Mouse (Mus musculus): Measurements from ENCODE around the gene Wdr20. TPM values are rescaled to one million over a fixed set of nuclear protein-coding genes. Genes with fewer than 3 reads are reported as not detected.

Wdr20 gene
- polyA plus RNA-seq, 2 experiments, result 20.4 to 27.9 TPM

DNA sequence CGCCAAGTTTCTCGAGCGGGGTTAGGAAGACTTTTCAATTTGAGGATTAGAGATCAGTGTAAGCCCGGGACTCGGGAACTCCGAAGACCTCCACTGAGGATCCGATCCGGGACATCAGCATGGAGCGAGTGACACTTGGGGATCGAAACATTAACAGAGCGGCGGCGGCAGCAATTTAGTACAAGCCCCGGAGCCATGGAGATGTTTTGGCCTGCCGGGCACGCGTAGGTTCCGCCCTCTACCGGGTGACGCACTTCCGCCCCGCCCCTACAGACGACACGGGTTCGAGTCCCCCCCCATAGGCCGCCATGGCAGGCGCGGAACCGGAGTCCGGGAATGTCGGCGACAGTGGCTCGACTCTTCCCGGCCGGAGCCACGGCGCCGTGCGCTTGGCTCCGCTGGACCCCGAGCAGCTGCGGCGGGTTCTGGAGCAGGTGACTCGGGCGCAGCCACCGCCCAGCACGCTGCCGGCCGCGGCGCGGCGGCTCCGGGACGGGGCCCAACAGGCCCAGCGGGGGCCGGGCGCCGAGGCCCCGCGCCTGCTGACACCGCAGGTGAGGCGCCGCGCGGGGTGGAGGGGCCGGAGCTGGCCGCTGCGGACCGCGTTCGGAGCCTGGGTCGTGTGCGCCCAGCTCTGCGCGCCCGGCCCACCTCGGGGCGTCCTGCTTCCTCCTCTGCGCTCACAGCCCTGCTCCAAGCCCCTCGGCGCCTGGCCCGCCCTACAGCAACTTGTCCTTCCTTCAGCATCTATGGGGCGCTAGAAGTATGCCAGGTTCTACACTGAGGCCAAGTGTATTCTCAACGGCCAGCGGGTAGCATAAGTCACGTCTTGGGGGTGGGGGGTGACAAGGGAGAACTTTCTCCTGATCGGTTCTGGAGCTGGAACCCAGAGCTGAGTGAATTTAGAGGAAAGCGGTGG, 112.5 kb downstream of the Wdr20 start, which contains the start of gene Zfp839:
Zfp839 (plus strand) TSS at position 244 of the 919 bp plus-strand sequence.
- Histone ChIP-seq H3K9ac (ENCODE audit: low read depth, low read length, severe bottlenecking) (peak within 1 kb of the TSS; percentile 97), H3K4me1 (ENCODE audit: control insufficient read depth, insufficient read depth, low read length) (peaks cover 10% of the 10 kb centered on the region; the same call in 1 of the 2 replicates), H3K4me3 (replicated peaks; ENCODE audit: low read length) (peak within 1 kb of the TSS; percentile 88), H3K36me3 (ENCODE audit: control insufficient read depth, insufficient read depth, low read length) (peaks cover 4% of the 10 kb centered on the region), H3K27me3 (ENCODE audit: control insufficient read depth, insufficient read depth, low read length) (peaks cover 5% of the 10 kb centered on the region; the same call in 1 of the 2 replicates), H3K27ac (replicated peaks; ENCODE audit: low read depth, low read length) (peak within 1 kb of the TSS; percentile 83), H3K9me3 (ENCODE audit: control insufficient read depth, low read length) (no peaks in the 10 kb centered on the region), H3K4me2 (replicated peaks; ENCODE audit: low read depth, low read length, severe bottlenecking) (peak within 1 kb of the TSS; percentile 73)
- WGBS, result under 1% methylated on average over 67 of the region's 89 CpGs
- peak; percentile 72; the same call in 1 of the 2 replicates for TF ChIP-seq POLR2A (IDR thresholded peaks at IDR 0.05; ENCODE audit: borderline replicate concordance, extremely low read depth, insufficient read depth, insufficient read length)
- DNase-seq (ENCODE audit: low spot score), result peak; percentile 80
- peak; percentile 87 for ATAC-seq (ENCODE audit: low FRiP score, low read depth)

DNA sequence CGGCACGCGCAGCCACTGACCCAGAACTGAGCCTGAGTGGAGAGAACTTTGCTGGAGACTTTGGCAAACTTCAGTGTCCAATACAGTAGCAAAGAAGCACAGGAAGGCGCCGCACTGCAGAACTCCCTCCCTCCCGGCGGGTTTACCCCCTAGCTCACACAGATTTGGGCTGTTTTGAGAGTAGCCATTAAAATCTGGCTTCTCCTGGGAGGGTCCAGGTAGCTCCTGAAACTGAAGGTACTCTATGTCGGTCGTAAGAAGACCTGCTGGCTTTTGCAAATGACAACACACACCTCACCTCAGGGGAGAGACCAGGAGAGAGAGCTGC, 113.1 kb downstream of the Wdr20 start:
- ATAC-seq (ENCODE audit: low FRiP score, low read depth) (no peak), DNase-seq (ENCODE audit: low spot score) (no peak)
- Histone ChIP-seq H3K4me2 (replicated peaks; ENCODE audit: low read depth, low read length, severe bottlenecking) (peak overlapping the region; percentile 73), H3K27ac (replicated peaks; ENCODE audit: low read depth, low read length) (peak overlapping the region; percentile 83), H3K4me3 (replicated peaks; ENCODE audit: low read length) (peak overlapping the region; percentile 88), H3K36me3 (ENCODE audit: control insufficient read depth, insufficient read depth, low read length) (peaks cover 11% of the 10 kb centered on the region), H3K9me3 (ENCODE audit: control insufficient read depth, low read length) (no peaks in the 10 kb centered on the region), H3K9ac (ENCODE audit: low read depth, low read length, severe bottlenecking) (peak overlapping the region; percentile 97), H3K27me3 (ENCODE audit: control insufficient read depth, insufficient read depth, low read length) (peaks cover 5% of the 10 kb centered on the region; the same call in 1 of the 2 replicates), H3K4me1 (ENCODE audit: control insufficient read depth, insufficient read depth, low read length) (peaks cover 10% of the 10 kb centered on the region; the same call in 1 of the 2 replicates)
- 9% methylated on average over 9 of the region's 9 CpGs for WGBS
- TF ChIP-seq POLR2A (IDR thresholded peaks at IDR 0.05; ENCODE audit: borderline replicate concordance, extremely low read depth, insufficient read depth, insufficient read length), result no peak

DNA sequence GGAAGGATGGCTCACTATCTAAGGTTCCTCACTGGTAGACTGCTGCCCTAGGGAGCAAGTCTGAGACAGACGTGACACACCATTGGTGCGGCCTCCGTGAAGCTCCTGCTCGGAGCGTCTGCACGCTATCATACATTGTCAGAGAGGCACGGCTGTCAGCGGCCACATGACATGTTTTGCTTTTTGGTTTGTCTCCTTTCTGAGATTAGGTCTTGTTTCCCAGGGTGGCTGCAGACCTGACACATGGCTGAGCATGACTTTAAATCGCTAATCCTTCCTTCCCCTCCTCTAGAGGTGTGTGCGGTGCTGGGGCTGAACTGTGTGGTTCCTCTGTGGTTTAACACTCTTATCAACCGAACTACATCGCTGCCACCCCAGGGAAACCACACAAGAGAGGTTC, 113.7 kb downstream of the Wdr20 start:
- Histone ChIP-seq H3K4me3 (replicated peaks; ENCODE audit: low read length) (peak overlapping the region; percentile 88), H3K36me3 (ENCODE audit: control insufficient read depth, insufficient read depth, low read length) (peaks cover 15% of the 10 kb centered on the region), H3K27ac (replicated peaks; ENCODE audit: low read depth, low read length) (no peak overlapping the region), H3K4me2 (replicated peaks; ENCODE audit: low read depth, low read length, severe bottlenecking) (peak overlapping the region; percentile 73), H3K27me3 (ENCODE audit: control insufficient read depth, insufficient read depth, low read length) (peaks cover 5% of the 10 kb centered on the region; the same call in 1 of the 2 replicates), H3K4me1 (ENCODE audit: control insufficient read depth, insufficient read depth, low read length) (peaks cover 7% of the 10 kb centered on the region; the same call in 1 of the 2 replicates), H3K9ac (ENCODE audit: low read depth, low read length, severe bottlenecking) (peak overlapping the region; percentile 97; the same call in 1 of the 2 replicates), H3K9me3 (ENCODE audit: control insufficient read depth, low read length) (no peaks in the 10 kb centered on the region)
- ATAC-seq (ENCODE audit: low FRiP score, low read depth) (no peak), DNase-seq (ENCODE audit: low spot score) (no peak)
- WGBS, result 79% methylated on average over 12 of the region's 12 CpGs
- no peak for TF ChIP-seq POLR2A (IDR thresholded peaks at IDR 0.05; ENCODE audit: borderline replicate concordance, extremely low read depth, insufficient read depth, insufficient read length)

DNA sequence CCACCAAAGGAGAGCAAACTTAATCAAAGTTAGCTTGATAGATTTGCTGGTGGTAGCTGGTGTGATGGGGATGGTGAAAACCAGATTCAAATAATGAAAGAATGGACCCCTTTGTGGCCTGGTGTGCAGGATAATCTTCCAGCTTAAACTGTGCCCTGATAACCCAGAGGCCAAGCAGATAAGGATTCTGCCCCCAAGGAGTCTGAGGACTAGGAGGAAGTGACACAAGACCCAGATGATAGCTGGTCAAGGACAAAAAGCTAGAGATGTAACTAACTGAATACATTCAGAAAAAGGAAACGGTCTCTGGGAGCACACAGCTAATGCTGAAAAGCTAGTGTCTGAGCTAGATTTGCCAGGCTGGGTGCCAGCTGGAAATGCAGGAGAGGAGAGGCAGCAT, 114.2 kb downstream of the Wdr20 start:
- peaks cover under 1% of the 10 kb centered on the region; the same call in 1 of the 2 replicates for H3K27me3 ChIP-seq (ENCODE audit: control insufficient read depth, insufficient read depth, low read length)
- WGBS, result 97% methylated on average over 1 of the region's 1 CpGs
- H3K4me1 ChIP-seq (ENCODE audit: control insufficient read depth, insufficient read depth, low read length), result peaks cover 7% of the 10 kb centered on the region; the same call in 1 of the 2 replicates
- H3K9ac ChIP-seq (ENCODE audit: low read depth, low read length, severe bottlenecking), result no peak overlapping the region
- ATAC-seq (ENCODE audit: low FRiP score, low read depth), result no peak
- H3K9me3 ChIP-seq (ENCODE audit: control insufficient read depth, low read length), result no peaks in the 10 kb centered on the region
- no peak for TF ChIP-seq POLR2A (IDR thresholded peaks at IDR 0.05; ENCODE audit: borderline replicate concordance, extremely low read depth, insufficient read depth, insufficient read length)
- no peak overlapping the region for H3K27ac ChIP-seq (replicated peaks; ENCODE audit: low read depth, low read length)
- no peak for DNase-seq (ENCODE audit: low spot score)
- H3K4me3 ChIP-seq (replicated peaks; ENCODE audit: low read length), result no peak overlapping the region
- peaks cover 15% of the 10 kb centered on the region for H3K36me3 ChIP-seq (ENCODE audit: control insufficient read depth, insufficient read depth, low read length)
- H3K4me2 ChIP-seq (replicated peaks; ENCODE audit: low read depth, low read length, severe bottlenecking), result no peak overlapping the region

Other genes starting within 250 kb of the Wdr20 start
- gene Dync1h1, start 136.5 kb upstream of the Wdr20 start, polyA plus RNA-seq (2012; rRNA removed), result 182 and 183 TPM in 2 replicates
- gene Dync1h1, start 136.5 kb upstream of the Wdr20 start, polyA plus RNA-seq (2014; fragmentation: Nextera tagmentation; extraction: Ambion mirVana), result 69.2 and 71.9 TPM in 2 replicates
- not detected in 2 replicates for gene 1700001K19Rik, start 55.3 kb upstream of the Wdr20 start, polyA plus RNA-seq (2012; rRNA removed)
- 0.19 and 0.50 TPM in 2 replicates for gene 1700001K19Rik, start 55.3 kb upstream of the Wdr20 start, polyA plus RNA-seq (2014; fragmentation: Nextera tagmentation; extraction: Ambion mirVana)
- 164 and 169 TPM in 2 replicates for gene Hsp90aa1, start 35.2 kb upstream of the Wdr20 start, polyA plus RNA-seq (2012; rRNA removed)
- 633 and 664 TPM in 2 replicates for gene Hsp90aa1, start 35.2 kb upstream of the Wdr20 start, polyA plus RNA-seq (2014; fragmentation: Nextera tagmentation; extraction: Ambion mirVana)
- 5.4 and 5.6 TPM in 2 replicates for gene Mok, start 103.0 kb downstream of the Wdr20 start, polyA plus RNA-seq (2012; rRNA removed)
- gene Mok, start 103.0 kb downstream of the Wdr20 start, polyA plus RNA-seq (2014; fragmentation: Nextera tagmentation; extraction: Ambion mirVana), result 4.5 and 5.8 TPM in 2 replicates
- 8.7 and 10.0 TPM in 2 replicates for gene Zfp839, start 112.3 kb downstream of the Wdr20 start, polyA plus RNA-seq (2012; rRNA removed)
- gene Zfp839, start 112.3 kb downstream of the Wdr20 start, polyA plus RNA-seq (2014; fragmentation: Nextera tagmentation; extraction: Ambion mirVana), result 3.9 and 4.8 TPM in 2 replicates
- gene Cinp, start 151.2 kb downstream of the Wdr20 start, polyA plus RNA-seq (2012; rRNA removed), result 74.0 and 74.8 TPM in 2 replicates
- gene Cinp, start 151.2 kb downstream of the Wdr20 start, polyA plus RNA-seq (2014; fragmentation: Nextera tagmentation; extraction: Ambion mirVana), result 73.4 and 77.6 TPM in 2 replicates
- gene Tecpr2, start 151.3 kb downstream of the Wdr20 start, polyA plus RNA-seq (2012; rRNA removed), result 10.1 and 11.4 TPM in 2 replicates
- 3.8 and 4.4 TPM in 2 replicates for gene Tecpr2, start 151.3 kb downstream of the Wdr20 start, polyA plus RNA-seq (2014; fragmentation: Nextera tagmentation; extraction: Ambion mirVana)
- 15.6 and 21.6 TPM in 2 replicates for gene Ankrd9, start 241.1 kb downstream of the Wdr20 start, polyA plus RNA-seq (2012; rRNA removed)
- gene Ankrd9, start 241.1 kb downstream of the Wdr20 start, polyA plus RNA-seq (2014; fragmentation: Nextera tagmentation; extraction: Ambion mirVana), result 11.7 and 12.5 TPM in 2 replicates

Measured in limb, embryonic 14.5 days (tissue).